Mouse (Mus musculus): ENCODE results near the gene Eif2ak4. TPM values are rescaled to one million over a fixed set of nuclear protein-coding genes. Genes with fewer than 3 reads are reported as not detected.

The Eif2ak4 gene
- polyA plus RNA-seq (2014; fragmentation: Illumina TruSeq; extraction: RNeasy Lipid Tissue Mini Kit (QIAGEN cat#74804); ENCODE audit: low read depth, low replicate concordance), result 4.4 TPM

GRCm38 (mm10) chr2:118388341-118389335 lies at the start of gene Eif2ak4:
Gene Eif2ak4, plus strand, starts transcription at chr2:118388618.

GRCm38 (mm10) chr2:118372901-118373571 lies 15.4 kb upstream of the Eif2ak4 start, which contains the start of gene Gpr176:
Gene Gpr176, minus strand, starts transcription at chr2:118373419.

GRCm38 (mm10) chr2:118479550-118479909 lies 91.1 kb downstream of the Eif2ak4 start, which contains the start of gene Srp14:
Gene Srp14, minus strand, starts transcription at chr2:118479711.

Other genes starting within 250 kb of the Eif2ak4 start
- 177 TPM for gene Fsip1, start 131.7 kb upstream of the Eif2ak4 start, polyA plus RNA-seq (2014; fragmentation: Illumina TruSeq; extraction: RNeasy Lipid Tissue Mini Kit (QIAGEN cat#74804); ENCODE audit: low read depth, low replicate concordance)
- gene Gpr176, start 15.2 kb upstream of the Eif2ak4 start, polyA plus RNA-seq (2014; fragmentation: Illumina TruSeq; extraction: RNeasy Lipid Tissue Mini Kit (QIAGEN cat#74804); ENCODE audit: low read depth, low replicate concordance), result 0.07 TPM
- gene Srp14, start 91.1 kb downstream of the Eif2ak4 start, polyA plus RNA-seq (2014; fragmentation: Illumina TruSeq; extraction: RNeasy Lipid Tissue Mini Kit (QIAGEN cat#74804); ENCODE audit: low read depth, low replicate concordance), result 244 TPM
- 0.32 TPM for gene Bmf, start 161.1 kb downstream of the Eif2ak4 start, polyA plus RNA-seq (2014; fragmentation: Illumina TruSeq; extraction: RNeasy Lipid Tissue Mini Kit (QIAGEN cat#74804); ENCODE audit: low read depth, low replicate concordance)
- 41.9 TPM for gene Bub1b, start 209.6 kb downstream of the Eif2ak4 start, polyA plus RNA-seq (2014; fragmentation: Illumina TruSeq; extraction: RNeasy Lipid Tissue Mini Kit (QIAGEN cat#74804); ENCODE audit: low read depth, low replicate concordance)

Data from testis, adult 10 weeks (tissue).